Mouse (Mus musculus) CH12.LX (cell line): ENCODE results near the gene Dapk1. TPM values are rescaled to one million over a fixed set of nuclear protein-coding genes. Genes with fewer than 3 reads are reported as not detected.

Experiments used
- DNase-seq: peaks from one replicate; pipeline ENCODE4 v3.0.0-alpha.2; 2013; ENCODE audit errors: extremely low read depth
- H3K27ac ChIP-seq: 2 replicates; pipeline ENCODE4 v1.5.1; 2012; ENCODE audit warnings: low read depth, mild to moderate bottlenecking, control low read depth, moderate library complexity; ENCODE audit not compliant: insufficient read depth
- H3K27me3 ChIP-seq: replicated peaks from 2 replicates; pipeline ENCODE3; 2012; ENCODE audit warnings: inconsistent platforms
- H3K36me3 ChIP-seq, 2 experiments: replicated peaks in 1 of 2; 2 replicates each; pipeline versions ENCODE3 to v1.6.1; 2012; ENCODE audit warnings: inconsistent platforms in 1 of 2, low read length in 1 of 2, mild to moderate bottlenecking in 1 of 2, mixed read lengths in 1 of 2, moderate library complexity in 1 of 2; ENCODE audit not compliant: control insufficient read depth in 1 of 2, insufficient read depth in 1 of 2
- H3K4me1 ChIP-seq, 2 experiments: 2 replicates each; pipeline ENCODE4 v1.6.1; 2012; ENCODE audit warnings: inconsistent platforms in 1 of 2, moderate library complexity in 1 of 2; ENCODE audit not compliant: insufficient read depth in 2 of 2, control insufficient read depth in 1 of 2
- H3K4me2 ChIP-seq: 2 replicates; pipeline ENCODE4 v1.6.1; 2012; ENCODE audit warnings: low read depth, mild to moderate bottlenecking, control low read depth; ENCODE audit not compliant: poor library complexity, insufficient read depth, severe bottlenecking
- H3K4me3 ChIP-seq, 3 experiments: fragments of 150-350 bp in 1 of 3; sonication (generic) in 1 of 3; replicated peaks in 1 of 3; 2 replicates each; pipeline versions ENCODE3 to v1.5.1; 2011 to 2012; ENCODE audit warnings: low read depth in 2 of 3, low read length in 2 of 3, mild to moderate bottlenecking in 2 of 3, moderate library complexity in 2 of 3, control low read depth in 1 of 3, improper control_type of control experiment in 1 of 3, inconsistent platforms in 1 of 3, mixed read lengths in 1 of 3; ENCODE audit not compliant: poor library complexity in 1 of 3
- H3K79me2 ChIP-seq: replicated peaks from 2 replicates; pipeline ENCODE4 v1.6.1; 2012; ENCODE audit warnings: mild to moderate bottlenecking, moderate library complexity; ENCODE audit not compliant: control insufficient read depth, poor library complexity, insufficient read depth, severe bottlenecking; ENCODE audit errors: extremely low read depth
- H3K9ac ChIP-seq: 2 replicates; pipeline ENCODE4 v1.6.1; 2012; ENCODE audit warnings: low read depth, mild to moderate bottlenecking, control low read depth, moderate library complexity; ENCODE audit not compliant: insufficient read depth
- H3K9me3 ChIP-seq: replicated peaks from 2 replicates; pipeline ENCODE3; 2012; ENCODE audit warnings: low read length, inconsistent platforms, mixed read lengths
- BHLHE40 ChIP-seq: IDR thresholded peaks from 2 replicates; pipeline ENCODE4 v1.6.1; 2011; ENCODE audit warnings: mild to moderate bottlenecking, low read depth, low read length, improper control_type of control experiment
- CTCF ChIP-seq, 2 experiments: IDR thresholded peaks in 1 of 2; conservative IDR thresholded peaks in 1 of 2; 2 replicates each; pipeline ENCODE4 v1.5.1; 2011 to 2012; ENCODE audit warnings: low read depth in 2 of 2, low read length in 2 of 2, improper control_type of control experiment in 1 of 2, inconsistent platforms in 1 of 2, mild to moderate bottlenecking in 1 of 2, moderate library complexity in 1 of 2
- E2F4 ChIP-seq: IDR thresholded peaks from 2 replicates; pipeline ENCODE4 v1.6.1; 2011; ENCODE audit warnings: low read depth, low read length, improper control_type of control experiment; ENCODE audit not compliant: insufficient replicate concordance
- ELF1 ChIP-seq: IDR thresholded peaks from 2 replicates; pipeline ENCODE4 v1.6.1; 2014; ENCODE audit warnings: low read depth, mild to moderate bottlenecking, inconsistent platforms, low read length, improper control_type of control experiment
- ETS1 ChIP-seq: conservative IDR thresholded peaks from 2 replicates; pipeline ENCODE4 v1.6.1; 2012; ENCODE audit warnings: low read depth, mild to moderate bottlenecking, inconsistent platforms, low read length, improper control_type of control experiment, moderate library complexity
- HCFC1 ChIP-seq: IDR thresholded peaks from 2 replicates; pipeline ENCODE4 v1.6.1; 2012; ENCODE audit warnings: low read depth, mild to moderate bottlenecking, inconsistent platforms, low read length, improper control_type of control experiment
- IRF4 ChIP-seq: IDR thresholded peaks from 2 replicates; pipeline ENCODE4 v1.6.1; 2014; ENCODE audit warnings: low read depth, mild to moderate bottlenecking, inconsistent platforms, low read length, improper control_type of control experiment
- JUN ChIP-seq: IDR thresholded peaks from 2 replicates; pipeline ENCODE4 v1.6.1; 2011; ENCODE audit warnings: low read depth, mild to moderate bottlenecking, low read length, improper control_type of control experiment, moderate library complexity; ENCODE audit not compliant: insufficient read depth
- KAT2A ChIP-seq: IDR thresholded peaks from 2 replicates; pipeline ENCODE4 v1.6.1; 2012; ENCODE audit warnings: low read length, improper control_type of control experiment, inconsistent platforms; ENCODE audit not compliant: insufficient replicate concordance
- MAFK ChIP-seq: IDR thresholded peaks from 2 replicates; pipeline ENCODE4 v1.6.1; 2011; ENCODE audit warnings: low read length, improper control_type of control experiment; ENCODE audit not compliant: insufficient replicate concordance
- MAX ChIP-seq: IDR thresholded peaks from 2 replicates; pipeline ENCODE4 v1.6.1; 2011; ENCODE audit warnings: low read length, improper control_type of control experiment
- MAZ ChIP-seq: IDR thresholded peaks from 2 replicates; pipeline ENCODE4 v1.6.1; 2012; ENCODE audit warnings: low read depth, mild to moderate bottlenecking, inconsistent platforms, low read length, improper control_type of control experiment, moderate library complexity
- MYC ChIP-seq: IDR thresholded peaks from 2 replicates; pipeline ENCODE4 v1.6.1; 2011; ENCODE audit warnings: low read depth, mild to moderate bottlenecking, improper control_type of control experiment, low read length
- NRF1 ChIP-seq: IDR thresholded peaks from 2 replicates; pipeline ENCODE4 v1.6.1; 2014; ENCODE audit warnings: low read depth, mild to moderate bottlenecking, inconsistent platforms, low read length, improper control_type of control experiment, moderate library complexity
- POLR2A ChIP-seq: IDR thresholded peaks from 2 replicates; pipeline ENCODE4 v1.6.1; 2011; ENCODE audit warnings: low read depth, mild to moderate bottlenecking, improper control_type of control experiment, low read length
- POLR2AphosphoS2 ChIP-seq: IDR thresholded peaks from 2 replicates; pipeline ENCODE4 v1.6.1; 2011; ENCODE audit warnings: low read depth, low read length, improper control_type of control experiment
- RAD21 ChIP-seq: IDR thresholded peaks from 2 replicates; pipeline ENCODE4 v1.6.1; 2011; ENCODE audit warnings: low read depth, mild to moderate bottlenecking, low read length, improper control_type of control experiment, moderate library complexity
- SIN3A ChIP-seq: IDR thresholded peaks from 2 replicates; pipeline ENCODE4 v1.6.1; 2012; ENCODE audit warnings: low read length, improper control_type of control experiment, inconsistent platforms
- SMC3 ChIP-seq: IDR thresholded peaks from 2 replicates; pipeline ENCODE4 v1.6.1; 2011; ENCODE audit warnings: low read depth, low read length, improper control_type of control experiment
- TCF12 ChIP-seq: IDR thresholded peaks from 2 replicates; pipeline ENCODE4 v1.6.1; 2014; ENCODE audit warnings: low read depth, mild to moderate bottlenecking, inconsistent platforms, low read length, improper control_type of control experiment
- USF1 ChIP-seq: IDR thresholded peaks from 2 replicates; pipeline ENCODE4 v1.6.1; 2014; ENCODE audit warnings: low read depth, mild to moderate bottlenecking, inconsistent platforms, low read length, improper control_type of control experiment
- USF2 ChIP-seq: conservative IDR thresholded peaks from 2 replicates; pipeline ENCODE4 v1.6.1; 2011; ENCODE audit warnings: low read depth, low read length, improper control_type of control experiment
- ZC3H11A ChIP-seq: IDR thresholded peaks from 2 replicates; pipeline ENCODE4 v1.6.1; 2012; ENCODE audit warnings: low read depth, mild to moderate bottlenecking, inconsistent platforms, low read length, improper control_type of control experiment
- ZKSCAN1 ChIP-seq: IDR thresholded peaks from 2 replicates; pipeline ENCODE4 v1.6.1; 2012; ENCODE audit warnings: low read depth, inconsistent platforms, low read length, improper control_type of control experiment, borderline replicate concordance
- dilution Hi-C: fragments of 300-500 bp; cut with MboI; formaldehyde crosslinking; loops from 2 replicates; pipeline ENCODE4 v1.14.3; 2020; ENCODE audit warnings: low sequenced_read_pairs; ENCODE audit not compliant: extremely low pct_unique_long_range_greater_than_20kb, extremely low pct_ligation_motif_present
- in situ Hi-C: fragments of 300-500 bp; cut with MboI; formaldehyde crosslinking; loops from 3 replicates; pipeline ENCODE4 v1.14.3; 2019; ENCODE audit warnings: low sequenced_read_pairs, low pct_ligation_motif_present, low pct_unique_long_range_greater_than_20kb, mixed read lengths
- polyA plus RNA-seq: library from polyadenylated mRNA; unstranded; fragments of >175 nt; gene quantifications from 2 replicates; pipeline ENCODE4 v1.2.1, GENCODE M21; 2012; ENCODE audit warnings: low read depth; ENCODE audit not compliant: insufficient read length
- total RNA-seq, 2 experiments: library from RNA; depleted of rRNA; stranded (reverse); fragments of 300-350 nt in 1 of 2; fragments of >200 nt in 1 of 2; gene quantifications; 2 replicates each; pipeline ENCODE4 v1.2.3; 2012 to 2014

The Dapk1 gene
- total and polyA plus RNA-seq, 3 experiments, result not detected

- Histone ChIP-seq H3K4me2 (no peak overlapping the region), H3K4me1 (no peaks in the 10 kb centered on the region), H3K36me3 (no peaks in the 10 kb centered on the region), H3K9ac (no peak overlapping the region)
- dilution Hi-C loops, result no loop called here
- no peak for DNase-seq
- TF ChIP-seq ETS1 (no peak), NRF1 (no peak), MAZ (no peak), CTCF (conservative IDR thresholded peaks at IDR 0.05 in 1 of 2, IDR thresholded peaks at IDR 0.05 in 1 of 2; ENCODE audit: low read depth in 2 of 2, low read length in 2 of 2) (no peak), POLR2A (no peak), MYC (no peak), IRF4 (no peak), USF1 (no peak), RAD21 (no peak), MAFK (no peak), USF2 (no peak)
- TF ChIP-seq, all 38 proteins: peak for 0
- no peaks in the 10 kb centered on the region for H3K27me3 ChIP-seq
- H3K27ac ChIP-seq, result no peak overlapping the region
- no peaks in the 10 kb centered on the region for H3K79me2 ChIP-seq
- no peak overlapping the region for H3K4me3 ChIP-seq
- H3K9me3 ChIP-seq, result peaks cover 94% of the 10 kb centered on the region
- in situ Hi-C loops, result no loop called here
Measured at GRCm38 (mm10) chr13:60686967-60687366, 85.2 kb downstream of the Dapk1 start.

GRCm38 (mm10) chr13:60687462-60687861 is 85.7 kb downstream of the Dapk1 start:
- peaks cover 93% of the 10 kb centered on the region for H3K9me3 ChIP-seq
- H3K4me2 ChIP-seq, result no peak overlapping the region
- H3K9ac ChIP-seq, result no peak overlapping the region
- no peak for DNase-seq
- no peaks in the 10 kb centered on the region for H3K79me2 ChIP-seq
- dilution Hi-C loops, result no loop called here
- no peaks in the 10 kb centered on the region for H3K27me3 ChIP-seq
- no peak overlapping the region for H3K4me3 ChIP-seq
- H3K27ac ChIP-seq, result no peak overlapping the region
- H3K4me1 ChIP-seq, result no peaks in the 10 kb centered on the region
- in situ Hi-C loops, result no loop called here
- no peaks in the 10 kb centered on the region for H3K36me3 ChIP-seq
- TF ChIP-seq MAZ (no peak), KAT2A (no peak), POLR2A (no peak), BHLHE40 (no peak), MAX (no peak), ELF1 (no peak), ZC3H11A (no peak), MAFK (no peak), SIN3A (no peak), ZKSCAN1 (no peak), ETS1 (no peak), MYC (no peak), E2F4 (no peak), HCFC1 (no peak), USF1 (no peak), TCF12 (no peak), RAD21 (no peak), SMC3 (no peak), JUN (no peak), POLR2AphosphoS2 (no peak)
